Mouse (Mus musculus) heart, embryonic 14.5 days (tissue): Measurements from ENCODE around the gene Ppil3. TPM values are rescaled to one million over a fixed set of nuclear protein-coding genes. Genes with fewer than 3 reads are reported as not detected.
A peak's percentile ranks its signal among the peaks of the same experiment; 100 is the strongest.

Experiments used
- ATAC-seq: fragments of 200-750 bp; cut with Nextera tagmentation; 2 replicates; pipeline ENCODE4 v1.8.0; 2017; ENCODE audit warnings: low read depth, moderate TSS enrichment; ENCODE audit not compliant: insufficient number of reproducible peaks, insufficient read depth, low FRiP score
- H3K27ac ChIP-seq, 2 experiments: fragments of 200-500 bp in 1 of 2; fragments of 300-500 bp in 1 of 2; sonication (generic) in 1 of 2; replicated peaks in 1 of 2; 2 replicates each; pipeline ENCODE4 v1.5.1; 2012 to 2014; ENCODE audit warnings: low read depth in 2 of 2, low read length in 2 of 2, control low read depth in 1 of 2, mild to moderate bottlenecking in 1 of 2, mixed read lengths in 1 of 2; ENCODE audit not compliant: control insufficient read depth in 1 of 2, insufficient read depth in 1 of 2
- H3K27me3 ChIP-seq: fragments of 300-500 bp; sonication (generic); 2 replicates; pipeline ENCODE4 v1.6.1; 2014; ENCODE audit warnings: mild to moderate bottlenecking, low read length, control low read depth; ENCODE audit not compliant: control insufficient read depth, insufficient read depth
- H3K36me3 ChIP-seq: fragments of 300-500 bp; sonication (generic); 2 replicates; pipeline ENCODE4 v1.6.1; 2014; ENCODE audit warnings: mild to moderate bottlenecking, control low read depth, low read length, mixed read lengths; ENCODE audit not compliant: control insufficient read depth, insufficient read depth
- H3K4me1 ChIP-seq, 2 experiments: fragments of 200-500 bp in 1 of 2; fragments of 300-500 bp in 1 of 2; sonication (generic) in 1 of 2; 2 replicates each; pipeline ENCODE4 v1.6.1; 2012 to 2014; ENCODE audit warnings: low read length in 2 of 2, control low read depth in 1 of 2, mixed read lengths in 1 of 2; ENCODE audit not compliant: control insufficient read depth in 2 of 2, insufficient read depth in 2 of 2
- H3K4me2 ChIP-seq: fragments of 300-500 bp; sonication (generic); 2 replicates; pipeline ENCODE4 v1.6.1; 2014; ENCODE audit warnings: mild to moderate bottlenecking, low read length
- H3K4me3 ChIP-seq, 2 experiments: fragments of 200-500 bp in 1 of 2; fragments of 300-500 bp in 1 of 2; sonication (generic) in 1 of 2; 2 replicates each; pipeline ENCODE4 v1.5.1; 2012 to 2014; ENCODE audit warnings: low read length in 2 of 2, mild to moderate bottlenecking in 2 of 2, control low read depth in 1 of 2, low read depth in 1 of 2, moderate library complexity in 1 of 2; ENCODE audit not compliant: control insufficient read depth in 1 of 2, insufficient read depth in 1 of 2
- H3K9ac ChIP-seq: fragments of 300-500 bp; sonication (generic); 2 replicates; pipeline ENCODE4 v1.6.1; 2014; ENCODE audit warnings: mild to moderate bottlenecking, low read length
- H3K9me3 ChIP-seq: fragments of 300-500 bp; sonication (generic); 2 replicates; pipeline ENCODE4 v1.6.1; 2016; ENCODE audit warnings: low read length, control low read depth; ENCODE audit not compliant: control insufficient read depth
- WGBS: fragments of 180-500 bp; shearing (Covaris S2); extraction: QIAGEN DNeasy Blood & Tissue Kit; methylation state at CpG from one replicate; pipeline ENCODE4 v1.1.7; 2014; 5-methylcytosine and 5-hydroxymethylcytosine counted together
- polyA plus RNA-seq: library from polyadenylated mRNA; unstranded; fragments of >200 nt; fragmentation: Nextera tagmentation; extraction: Ambion mirVana; gene quantifications from 2 replicates; pipeline ENCODE4 v1.2.1, GENCODE M21; 2014

Gene Ppil3
- polyA plus RNA-seq, 1 experiment from 2014 or later = 38.5 TPM

GRCm38 (mm10) chr1:58395341-58395740 lies 49.9 kb downstream of the Ppil3 start:
- H3K9me3 ChIP-seq = no peaks in the 10 kb centered on the region
- H3K36me3 ChIP-seq = peaks cover 59% of the 10 kb centered on the region
- no peak for ATAC-seq
- H3K27me3 ChIP-seq = no peaks in the 10 kb centered on the region
- H3K4me3 ChIP-seq = no peak overlapping the region
- H3K4me1 ChIP-seq = peaks cover 5 to 11% of the 10 kb centered on the region in 2 experiments; a peak in 2 of 4 replicates
- H3K27ac ChIP-seq = no peak overlapping the region
- WGBS = 94% methylated on average over 3 of the region's 3 CpGs
- no peak overlapping the region for H3K9ac ChIP-seq
- H3K4me2 ChIP-seq = no peak overlapping the region

GRCm38 (mm10) chr1:58393284-58394195 lies 51.7 kb downstream of the Ppil3 start:
- under 1% methylated on average over 80 of the region's 90 CpGs for WGBS
- H3K9ac ChIP-seq = peak overlapping the region; percentile 97
- no peaks in the 10 kb centered on the region for H3K27me3 ChIP-seq
- no peaks in the 10 kb centered on the region for H3K9me3 ChIP-seq
- H3K4me2 ChIP-seq = peak overlapping the region; percentile 76
- peaks cover 41% of the 10 kb centered on the region for H3K36me3 ChIP-seq
- H3K4me1 ChIP-seq = peaks cover 5 to 11% of the 10 kb centered on the region in 2 experiments; a peak in 2 of 4 replicates
- H3K4me3 ChIP-seq = peak overlapping the region; percentile 91 to 94
- peak overlapping the region; percentile 85 to 99 for H3K27ac ChIP-seq
- ATAC-seq = peak; percentile 40

GRCm38 (mm10) chr1:58392652-58393283 lies 52.5 kb downstream of the Ppil3 start, which contains the start of gene Bzw1:
TSS of gene Bzw1 (plus strand) at chr1:58392898.
- under 1% methylated on average over 46 of the region's 61 CpGs for WGBS
- H3K9me3 ChIP-seq = no peaks in the 10 kb centered on the region
- H3K9ac ChIP-seq = peak within 1 kb of the TSS; percentile 97
- H3K4me3 ChIP-seq = peak within 1 kb of the TSS; percentile 91 to 94
- peaks cover 5 to 11% of the 10 kb centered on the region in 2 experiments; a peak in 2 of 4 replicates for H3K4me1 ChIP-seq
- peak within 1 kb of the TSS; percentile 76 for H3K4me2 ChIP-seq
- H3K27ac ChIP-seq = peak within 1 kb of the TSS; percentile 95 to 99
- peak; percentile 96 for ATAC-seq
- H3K27me3 ChIP-seq = no peaks in the 10 kb centered on the region
- peaks cover 33% of the 10 kb centered on the region for H3K36me3 ChIP-seq

DNA sequence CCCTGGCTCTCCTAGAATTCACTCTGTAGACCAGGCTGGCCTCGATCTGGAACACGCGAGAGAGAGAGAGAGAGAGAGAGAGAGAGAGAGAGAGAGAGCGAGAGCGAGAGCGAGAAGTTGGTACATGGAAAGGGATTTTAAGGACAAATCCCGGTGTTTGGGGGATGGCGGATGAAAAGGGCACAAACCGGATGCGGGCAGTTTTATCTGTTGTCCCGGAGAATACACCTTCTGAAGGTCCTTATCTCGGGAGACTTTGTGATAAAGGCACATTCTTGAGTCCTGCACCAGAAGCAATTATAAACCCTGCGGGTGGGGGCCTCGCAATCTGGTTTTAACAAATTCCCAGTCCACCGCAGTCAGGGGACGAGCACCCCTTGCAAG lies 53.0 kb downstream of the Ppil3 start:
- Histone ChIP-seq H3K36me3 (peaks cover 28% of the 10 kb centered on the region), H3K9me3 (no peaks in the 10 kb centered on the region), H3K4me3 (peak overlapping the region; percentile 91 to 94), H3K9ac (peak overlapping the region; percentile 97), H3K27me3 (no peaks in the 10 kb centered on the region), H3K27ac (peak overlapping the region; percentile 95 to 99), H3K4me1 (peaks cover 5 to 11% of the 10 kb centered on the region in 2 experiments; a peak in 2 of 4 replicates), H3K4me2 (peak overlapping the region; percentile 76)
- ATAC-seq = no peak
- under 1% methylated on average over 16 of the region's 16 CpGs for WGBS

GRCm38 (mm10) chr1:58391421-58392267 lies 53.6 kb downstream of the Ppil3 start:
- 44% methylated on average over 19 of the region's 19 CpGs for WGBS
- Histone ChIP-seq H3K27me3 (no peaks in the 10 kb centered on the region), H3K4me3 (peak overlapping the region; percentile 91 to 94), H3K27ac (peak overlapping the region; percentile 95 to 99), H3K9ac (peak overlapping the region; percentile 97), H3K4me2 (peak overlapping the region; percentile 76), H3K9me3 (no peaks in the 10 kb centered on the region), H3K36me3 (peaks cover 22% of the 10 kb centered on the region), H3K4me1 (peaks cover 5 to 11% of the 10 kb centered on the region in 2 experiments; a peak in 2 of 4 replicates)
- no peak for ATAC-seq

DNA sequence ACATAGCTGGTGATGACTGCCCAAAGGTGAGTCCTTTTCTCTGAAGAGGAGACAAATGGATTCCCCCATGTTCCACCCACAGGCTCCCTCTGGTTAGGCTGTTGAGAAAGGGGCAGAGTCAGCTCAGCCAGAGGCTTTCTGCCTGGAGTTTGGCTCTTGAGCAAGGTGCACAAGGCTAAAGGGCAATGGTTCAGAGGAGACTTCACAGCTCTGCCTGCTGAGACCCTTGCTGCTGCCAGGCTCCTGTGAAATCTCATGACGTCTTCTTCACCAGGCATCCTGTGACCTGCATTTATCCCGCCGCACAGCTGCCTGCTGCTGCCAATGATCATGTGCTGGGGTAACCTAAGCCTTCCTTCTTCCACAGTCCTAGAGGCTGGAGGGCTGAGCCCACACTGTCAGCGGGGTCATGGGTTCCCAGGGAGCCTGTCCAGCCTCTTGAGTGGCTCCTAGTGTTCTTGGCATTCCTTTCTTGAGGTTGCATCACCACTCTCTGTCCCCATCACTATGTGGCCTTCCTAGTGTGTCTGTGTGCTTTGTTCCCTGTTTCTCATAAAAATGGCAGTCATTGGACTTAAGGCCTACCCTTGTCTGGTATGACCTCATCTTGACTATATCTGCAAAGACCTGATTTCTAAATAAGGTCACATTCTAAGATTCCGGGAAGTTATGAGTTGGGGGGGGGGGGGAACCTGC lies 62.6 kb downstream of the Ppil3 start:
- 60% methylated on average over 5 of the region's 5 CpGs for WGBS
- no peak overlapping the region for H3K4me2 ChIP-seq
- no peaks in the 10 kb centered on the region for H3K27me3 ChIP-seq

More for the DNA sequence above, 62.6 kb downstream of the Ppil3 start:
- no peak overlapping the region for H3K27ac ChIP-seq
- ATAC-seq = no peak
- H3K4me3 ChIP-seq = no peak overlapping the region
- H3K36me3 ChIP-seq = no peaks in the 10 kb centered on the region
- no peaks in the 10 kb centered on the region for H3K4me1 ChIP-seq
- no peaks in the 10 kb centered on the region for H3K9me3 ChIP-seq
- H3K9ac ChIP-seq = no peak overlapping the region
